Mouse (Mus musculus) megakaryocyte, embryonic 14.5 days (primary cell): ENCODE measurements at regions not wholly inside any gene's neighbourhood (a gene's known extent, or its start where the extent isn't known, plus 50 kb on each side); places are given as distances from the start of the nearest gene placed in this dataset.

Experiments
- H3K27me3 ChIP-seq: replicated peaks from 2 replicates; pipeline ENCODE3; 2012; ENCODE audit warnings: inconsistent platforms
- H3K36me3 ChIP-seq: replicated peaks from 2 replicates; pipeline ENCODE3; 2012; ENCODE audit warnings: low read length, inconsistent platforms, mixed read lengths
- H3K4me1 ChIP-seq: 2 replicates; pipeline ENCODE4 v1.6.1; 2012; ENCODE audit warnings: inconsistent platforms
- H3K4me3 ChIP-seq: replicated peaks from 2 replicates; pipeline ENCODE3; 2012; ENCODE audit warnings: moderate library complexity, mild to moderate bottlenecking, inconsistent platforms
- H3K9me3 ChIP-seq: 2 replicates; pipeline ENCODE4 v1.6.1; 2012; ENCODE audit warnings: inconsistent platforms
- FLI1 ChIP-seq: IDR thresholded peaks from 2 replicates; pipeline ENCODE4 v1.6.1; 2012; ENCODE audit warnings: low read length, inconsistent platforms, mixed read lengths
- GATA1 ChIP-seq: IDR thresholded peaks from 3 replicates; pipeline ENCODE4 v1.6.1; 2012; ENCODE audit warnings: mixed read lengths, low read length, inconsistent platforms, borderline replicate concordance

DNA sequence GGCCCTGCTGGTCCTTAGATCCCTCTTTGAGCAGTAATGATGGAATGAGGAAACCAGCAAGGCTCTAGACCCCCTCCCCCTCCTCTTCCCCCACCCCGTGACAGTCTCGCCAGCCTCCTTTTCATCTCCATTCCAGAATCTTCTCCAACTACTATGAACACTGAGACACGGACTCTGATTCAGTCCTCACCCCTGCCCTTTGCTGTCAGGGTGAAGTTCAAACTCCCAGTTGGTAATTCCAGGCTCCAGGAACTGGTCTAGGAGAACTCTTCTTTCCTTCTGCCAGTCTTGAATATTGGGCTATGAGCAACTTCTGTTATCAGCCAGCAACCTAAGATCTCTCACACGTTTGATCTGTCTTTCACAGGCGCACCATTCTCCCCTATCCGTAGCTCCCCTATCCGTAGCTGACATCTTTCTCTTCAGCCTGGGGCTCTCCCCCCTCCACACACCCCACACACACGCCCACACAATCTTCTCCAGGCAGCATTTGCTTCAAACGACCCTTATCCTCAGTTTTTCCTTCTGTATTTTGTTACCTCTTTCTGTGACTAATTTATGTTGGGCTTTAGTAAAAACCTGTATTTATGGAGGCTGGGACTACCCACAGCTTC lies 128.6 kb upstream of the Rreb1 start:
- peaks cover 10% of the 10 kb centered on the region for H3K36me3 ChIP-seq

DNA sequence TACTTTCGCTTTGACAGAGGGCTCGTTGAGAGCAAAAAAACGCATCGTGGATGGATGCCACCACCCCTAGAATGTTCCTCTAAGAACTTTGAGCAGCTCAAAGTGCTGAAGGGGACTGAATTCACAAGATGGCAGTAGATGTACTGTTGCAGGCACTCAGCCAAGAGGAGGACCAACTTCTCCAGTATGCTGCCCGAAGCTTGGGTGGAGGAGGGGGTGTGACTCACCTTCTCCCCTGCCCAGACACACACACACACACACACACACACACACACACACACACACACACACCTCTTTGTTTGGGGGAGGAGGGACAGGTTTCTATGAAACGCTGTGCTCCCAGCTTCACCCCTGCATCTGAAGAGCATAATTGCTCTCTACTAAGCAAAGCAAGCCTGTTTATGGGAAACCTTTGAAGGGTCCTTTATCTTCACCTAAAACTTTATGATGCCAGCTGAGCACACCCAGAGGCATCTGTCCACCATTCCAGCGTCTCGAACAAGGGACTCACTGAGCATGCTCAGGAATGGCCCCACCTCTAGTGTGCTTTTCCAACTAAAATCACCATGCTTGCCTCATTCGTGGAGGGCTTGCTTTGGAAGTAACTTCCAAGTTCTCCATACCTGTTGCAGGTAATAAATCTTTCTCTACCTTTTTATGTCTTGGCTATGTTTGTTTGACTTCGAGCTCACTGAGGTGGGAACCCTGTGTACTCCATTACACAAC lies 126.8 kb upstream of the Rreb1 start:
- peaks cover 10% of the 10 kb centered on the region for H3K36me3 ChIP-seq
- no peaks in the 10 kb centered on the region for H3K27me3 ChIP-seq
- H3K4me1 ChIP-seq = peaks cover 29% of the 10 kb centered on the region
- TF ChIP-seq FLI1 (no peak), GATA1 (no peak)
- no peak overlapping the region for H3K4me3 ChIP-seq
- peaks cover 11% of the 10 kb centered on the region for H3K9me3 ChIP-seq

More for the DNA sequence above, 128.6 kb upstream of the Rreb1 start:
- Histone ChIP-seq H3K4me1 (peaks cover 29% of the 10 kb centered on the region), H3K4me3 (no peak overlapping the region), H3K27me3 (no peaks in the 10 kb centered on the region), H3K9me3 (peaks cover 11% of the 10 kb centered on the region)
- TF ChIP-seq FLI1 (no peak), GATA1 (no peak)

GRCm38 (mm10) chr13:37654651-37655050 lies 123.5 kb upstream of the Rreb1 start:
- Histone ChIP-seq H3K4me1 (peaks cover 51% of the 10 kb centered on the region), H3K27me3 (no peaks in the 10 kb centered on the region), H3K36me3 (peaks cover 12% of the 10 kb centered on the region), H3K4me3 (no peak overlapping the region), H3K9me3 (no peaks in the 10 kb centered on the region)
- TF ChIP-seq FLI1 (no peak), GATA1 (no peak)

GRCm38 (mm10) chr13:37657248-37657647 lies 121.0 kb upstream of the Rreb1 start:
- Histone ChIP-seq H3K4me3 (peak overlapping the region; percentile 14), H3K36me3 (peaks cover 12% of the 10 kb centered on the region), H3K27me3 (no peaks in the 10 kb centered on the region), H3K9me3 (no peaks in the 10 kb centered on the region), H3K4me1 (peaks cover 56% of the 10 kb centered on the region)
- TF ChIP-seq FLI1 (no peak), GATA1 (no peak)

GRCm38 (mm10) chr13:37658034-37658433 lies 120.2 kb upstream of the Rreb1 start:
- Histone ChIP-seq H3K4me3 (peak overlapping the region; percentile 69), H3K27me3 (no peaks in the 10 kb centered on the region), H3K9me3 (no peaks in the 10 kb centered on the region), H3K4me1 (peaks cover 60% of the 10 kb centered on the region), H3K36me3 (peaks cover 12% of the 10 kb centered on the region)
- TF ChIP-seq GATA1 (no peak), FLI1 (no peak)

- no peaks in the 10 kb centered on the region for H3K9me3 ChIP-seq
- H3K4me1 ChIP-seq = peaks cover 60% of the 10 kb centered on the region
- H3K4me3 ChIP-seq = peak overlapping the region; percentile 69
- TF ChIP-seq GATA1 (no peak), FLI1 (no peak)
- peaks cover 12% of the 10 kb centered on the region for H3K36me3 ChIP-seq
- H3K27me3 ChIP-seq = no peaks in the 10 kb centered on the region
Measured at GRCm38 (mm10) chr13:37658519-37658918, 119.7 kb upstream of the Rreb1 start.

DNA sequence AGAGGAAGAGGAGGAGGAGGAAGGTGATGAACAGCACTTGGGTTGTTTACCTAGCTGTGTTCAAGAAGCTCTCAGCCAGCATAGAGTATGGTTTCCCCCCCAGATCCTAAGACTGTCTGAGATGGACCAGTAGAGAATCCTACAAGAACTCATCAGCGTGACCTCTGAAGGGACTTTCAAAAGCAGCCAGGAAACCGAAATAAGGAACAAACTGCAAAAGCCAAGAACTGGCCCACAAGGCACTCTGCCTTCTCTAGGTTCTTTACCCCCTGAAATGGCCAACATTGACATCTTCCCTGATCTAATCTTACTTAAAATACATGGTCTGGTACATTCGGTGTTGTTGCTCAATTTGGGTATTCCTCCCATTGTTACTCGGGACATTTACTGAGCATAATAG lies 118.1 kb upstream of the Rreb1 start:
- TF ChIP-seq FLI1 = no peak
- TF ChIP-seq GATA1 = no peak
- Histone ChIP-seq H3K9me3 (no peaks in the 10 kb centered on the region), H3K27me3 (no peaks in the 10 kb centered on the region), H3K4me1 (peaks cover 55% of the 10 kb centered on the region), H3K4me3 (no peak overlapping the region), H3K36me3 (peaks cover 12% of the 10 kb centered on the region)

DNA sequence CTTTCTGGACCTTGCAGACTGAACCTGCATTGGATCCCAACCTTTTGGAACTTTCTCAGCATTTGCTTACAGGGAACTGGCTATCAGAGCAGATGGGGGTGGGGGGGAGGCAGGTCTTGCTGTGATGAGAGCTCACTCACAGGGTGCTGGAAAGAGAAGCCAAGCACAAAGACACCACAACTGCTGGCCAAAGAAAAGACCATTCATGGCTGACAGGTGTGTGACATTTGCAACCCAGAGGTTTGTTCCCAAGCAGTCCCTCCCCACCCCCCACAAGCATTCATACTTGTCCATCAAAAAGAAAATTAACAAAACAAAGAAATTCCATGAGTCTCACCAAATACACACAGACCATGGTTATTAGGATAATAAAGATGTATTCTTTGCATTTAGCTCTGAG lies 117.5 kb upstream of the Rreb1 start:
- H3K4me3 ChIP-seq = no peak overlapping the region
- H3K9me3 ChIP-seq = no peaks in the 10 kb centered on the region
- TF ChIP-seq GATA1 (no peak), FLI1 (no peak)
- H3K4me1 ChIP-seq = peaks cover 60% of the 10 kb centered on the region
- H3K27me3 ChIP-seq = no peaks in the 10 kb centered on the region
- H3K36me3 ChIP-seq = peaks cover 12% of the 10 kb centered on the region

DNA sequence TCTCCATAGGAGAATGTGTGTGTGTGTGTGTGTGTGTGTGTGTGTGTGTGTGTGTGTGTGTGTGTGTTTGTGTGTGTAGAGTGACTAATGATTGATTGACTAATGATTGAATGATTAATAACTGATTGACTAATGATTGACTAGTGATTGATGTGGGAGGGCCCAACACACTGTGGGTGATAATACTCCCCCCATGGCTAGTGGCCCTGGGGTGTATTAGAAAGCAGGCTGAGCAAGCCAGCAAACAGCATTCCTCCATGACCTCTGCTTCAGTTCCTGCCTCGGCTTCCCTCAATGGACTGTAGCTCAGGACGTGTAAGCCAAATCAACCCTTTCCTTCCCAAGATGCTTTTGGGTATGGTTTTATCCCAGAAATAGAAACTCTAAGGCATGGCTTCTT lies 114.1 kb upstream of the Rreb1 start:
- Histone ChIP-seq H3K27me3 (no peaks in the 10 kb centered on the region), H3K36me3 (no peaks in the 10 kb centered on the region), H3K9me3 (no peaks in the 10 kb centered on the region), H3K4me3 (no peak overlapping the region), H3K4me1 (peaks cover 74% of the 10 kb centered on the region)
- TF ChIP-seq FLI1 = no peak
- TF ChIP-seq GATA1 = no peak

DNA sequence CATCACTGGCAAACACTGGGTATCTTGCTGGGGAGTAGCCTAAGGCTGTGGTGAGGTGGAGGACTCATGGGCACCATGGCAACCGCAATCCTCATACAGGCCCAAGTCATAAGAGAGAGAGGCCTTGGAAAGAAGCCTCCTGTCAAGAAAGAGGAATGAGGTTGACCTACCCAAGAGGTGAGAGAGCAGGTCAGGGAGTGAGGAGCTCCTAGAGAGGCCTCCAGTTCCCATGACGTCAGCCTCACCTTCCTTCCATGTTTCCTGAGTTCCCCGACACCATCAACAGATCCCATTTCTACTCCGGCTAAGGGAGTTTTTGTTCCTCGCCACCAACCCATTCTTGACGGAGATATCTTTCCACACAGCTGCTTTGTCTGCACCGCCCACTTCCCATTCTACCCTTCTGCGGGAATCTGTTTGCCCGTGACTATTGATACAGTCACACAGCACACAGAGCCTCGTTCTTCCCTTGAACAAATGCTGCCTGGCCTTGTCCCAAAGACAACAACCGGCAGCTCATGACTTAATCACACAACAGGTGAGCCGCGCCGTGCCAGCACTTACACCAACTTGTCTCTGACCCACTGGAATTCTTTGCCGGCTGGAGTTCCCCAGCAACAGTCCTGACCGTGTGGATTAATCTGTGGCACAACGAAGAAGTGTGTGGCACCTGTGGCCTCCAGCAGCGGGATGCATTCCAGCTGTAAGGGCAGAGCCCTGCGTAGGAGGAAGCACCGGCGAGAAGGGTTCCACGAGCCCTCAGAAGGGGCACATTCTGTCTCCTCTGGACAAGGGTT lies 111.8 kb upstream of the Rreb1 start:
- H3K27me3 ChIP-seq = no peaks in the 10 kb centered on the region
- H3K36me3 ChIP-seq = no peaks in the 10 kb centered on the region
- TF ChIP-seq FLI1 = no peak
- no peak; the same call in 2 of the 3 replicates for TF ChIP-seq GATA1
- peaks cover 60% of the 10 kb centered on the region for H3K4me1 ChIP-seq
- H3K9me3 ChIP-seq = no peaks in the 10 kb centered on the region
- peak overlapping the region; percentile 87 for H3K4me3 ChIP-seq
